ENCODE assay signal across 12 mouse cellular contexts in the genomic region with DNA sequence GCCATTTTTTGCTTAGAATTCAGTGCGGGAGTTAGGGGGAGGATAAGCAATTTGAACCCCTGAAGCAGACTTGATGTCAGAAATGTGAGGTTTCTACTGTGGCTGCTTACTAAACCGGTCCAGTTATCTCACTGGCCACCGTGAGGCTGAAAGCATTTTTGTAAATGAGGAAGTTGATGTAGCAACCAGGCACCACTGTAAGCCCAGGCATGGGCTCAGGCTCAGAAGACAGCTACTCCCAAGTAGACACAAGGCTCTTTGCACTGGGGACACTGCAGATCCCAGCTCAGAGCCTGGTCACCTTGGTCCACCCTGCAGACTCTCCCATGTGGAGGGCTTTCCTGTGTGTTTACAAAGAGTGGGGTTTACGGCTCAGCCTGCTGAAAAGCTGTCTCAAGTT.
DNase-seq lines count a peak whose midpoint lies in the region; ATAC-seq and TF ChIP-seq lines count a peak whose summit lies in the region.
"Had no signal": no experiment of that assay in that cellular context is flagged by ENCODE, and none has a peak within 500 bp of the region (broad histone marks: within the 10 kb centered on the region; RNA-seq: fewer than 3 reads in every experiment).

No protein-coding gene starts in this region.

- no peak for TF ChIP-seq EP300 in lung, postnatal 0 days (IDR thresholded peaks at IDR 0.05)

- H3K27ac ChIP-seq in lung, postnatal 0 days (ENCODE audit: low read length): peak overlapping the region; percentile 22; the same call in 1 of the 2 replicates
- H3K27ac ChIP-seq in stomach, embryonic 16.5 days (ENCODE audit: low read length): peak overlapping the region; percentile 46
- no peak overlapping the region for H3K27ac ChIP-seq in forebrain, embryonic 11.5 days (ENCODE audit: low read depth, low read length)
- H3K27ac ChIP-seq: hindbrain, embryonic 14.5 days; liver, embryonic 14.5 days had no signal

- no peaks in the 10 kb centered on the region for H3K9me3 ChIP-seq in lung, postnatal 0 days (ENCODE audit: low read length)
- no peaks in the 10 kb centered on the region for H3K9me3 ChIP-seq in stomach, embryonic 16.5 days (replicated peaks; ENCODE audit: control insufficient read depth, low read length)
- no peaks in the 10 kb centered on the region for H3K9me3 ChIP-seq in forebrain, embryonic 11.5 days (ENCODE audit: control insufficient read depth, low read length)

- peak; percentile 25; the same call in 1 of the 2 replicates for ATAC-seq in lung, postnatal 0 days
- no peak for ATAC-seq in stomach, embryonic 16.5 days (ENCODE audit: insufficient read depth, low FRiP score)
- no peak for ATAC-seq in forebrain, embryonic 11.5 days (replicated peaks; ENCODE audit: low FRiP score)

- no peaks in the 10 kb centered on the region for H3K4me1 ChIP-seq in lung, postnatal 0 days (ENCODE audit: insufficient read depth, low read depth, low read length)
- H3K4me1 ChIP-seq in lung, adult 2 months (ENCODE audit: control insufficient read depth, insufficient read depth, low read length): peaks cover 2% of the 10 kb centered on the region; the same call in 1 of the 2 replicates
- 0 out of 2 replicates have a peak, but pooled peaks cover 5% of the 10 kb centered on the region for H3K4me1 ChIP-seq in stomach, embryonic 16.5 days (ENCODE audit: control insufficient read depth, insufficient read depth, low read length)
- no peaks in the 10 kb centered on the region for H3K4me1 ChIP-seq in forebrain, embryonic 11.5 days (replicated peaks; ENCODE audit: control insufficient read depth, insufficient read depth, low read length)

- no peak for TF ChIP-seq CTCF in lung, postnatal 0 days (IDR thresholded peaks at IDR 0.05)
- TF ChIP-seq CTCF in lung, adult 2 months (IDR thresholded peaks at IDR 0.05; ENCODE audit: insufficient read depth, low read length): no peak

- H3K9ac ChIP-seq in lung, postnatal 0 days (replicated peaks; ENCODE audit: low read depth): no peak overlapping the region
- H3K9ac ChIP-seq in stomach, embryonic 16.5 days (ENCODE audit: low read length): 0 out of 2 replicates have a peak overlapping the region, but pooled peaks have one; percentile 1
- H3K9ac ChIP-seq in forebrain, embryonic 11.5 days (ENCODE audit: low read length): no peak overlapping the region
- H3K9ac ChIP-seq: hindbrain, embryonic 14.5 days; liver, embryonic 14.5 days had no signal

- no peaks in the 10 kb centered on the region for H3K36me3 ChIP-seq in lung, postnatal 0 days (ENCODE audit: insufficient read depth, low read length)
- no peaks in the 10 kb centered on the region for H3K36me3 ChIP-seq in stomach, embryonic 16.5 days (ENCODE audit: control insufficient read depth, insufficient read depth, low read length)
- H3K36me3 ChIP-seq in forebrain, embryonic 11.5 days (ENCODE audit: control insufficient read depth, insufficient read depth, low read length): no peaks in the 10 kb centered on the region

- peak; percentile 61 for DNase-seq in lung, postnatal 0 days (ENCODE audit: low spot score)
- no peak for DNase-seq in lung, adult 2 months
- DNase-seq in brain, adult 2 months (ENCODE audit: low read depth, low spot score): peak; percentile 21
- peak; percentile 62 for DNase-seq in lung, postnatal 36 days
- DNase-seq in c-Kit-positive CD71-positive TER-119-positive erythroid progenitor cells, embryonic 14.5 days (ENCODE audit: low spot score): no peak
- no peak for DNase-seq in forebrain, embryonic 11.5 days (ENCODE audit: low spot score)
- DNase-seq: cerebellum, adult 18-20 months; kidney, adult 9 months had no signal

- 37% methylated on average over 4 of the region's 4 CpGs for WGBS in lung, postnatal 0 days
- 46% methylated on average over 4 of the region's 4 CpGs for WGBS in lung, adult 2 months
- 42% methylated on average over 4 of the region's 4 CpGs for WGBS in stomach, embryonic 16.5 days
- 85% methylated on average over 4 of the region's 4 CpGs for WGBS in forebrain, embryonic 11.5 days

- H3K4me3 ChIP-seq in lung, postnatal 0 days (ENCODE audit: low read depth, low read length): no peak overlapping the region
- H3K4me3 ChIP-seq in lung, adult 2 months (replicated peaks; ENCODE audit: extremely low read depth, low read depth, low read length): no peak overlapping the region
- H3K4me3 ChIP-seq in stomach, embryonic 16.5 days (replicated peaks; ENCODE audit: low read length): no peak overlapping the region
- H3K4me3 ChIP-seq in forebrain, embryonic 11.5 days (ENCODE audit: low read depth, low read length): no peak overlapping the region

- TF ChIP-seq POLR2A in lung, adult 2 months (IDR thresholded peaks at IDR 0.05; ENCODE audit: borderline replicate concordance, extremely low read depth, low read depth, low read length): no peak

- no peak overlapping the region for H3K4me2 ChIP-seq in lung, postnatal 0 days (replicated peaks; ENCODE audit: low read depth, low read length)
- no peak overlapping the region for H3K4me2 ChIP-seq in stomach, embryonic 16.5 days (ENCODE audit: low read depth, low read length)
- no peak overlapping the region for H3K4me2 ChIP-seq in forebrain, embryonic 11.5 days (ENCODE audit: low read depth, low read length, severe bottlenecking)
- H3K4me2 ChIP-seq: heart, embryonic 11.5 days; hindbrain, embryonic 14.5 days had no signal

- H3K27me3 ChIP-seq in lung, postnatal 0 days (replicated peaks; ENCODE audit: insufficient read depth, low read length): no peaks in the 10 kb centered on the region
- H3K27me3 ChIP-seq in stomach, embryonic 16.5 days (ENCODE audit: control insufficient read depth, insufficient read depth, low read length): no peaks in the 10 kb centered on the region
- H3K27me3 ChIP-seq in forebrain, embryonic 11.5 days (ENCODE audit: control insufficient read depth, insufficient read depth, low read length): no peaks in the 10 kb centered on the region

Comparison
In these comparisons a context has a peak if more than half of its experiments do, and no peak if none do; other contexts are left out.
1. DNase-seq: peak in lung, postnatal 0 days (single experiment), brain, adult 2 months (single experiment) and lung, postnatal 36 days (single experiment); none in lung, adult 2 months (single experiment), c-Kit-positive CD71-positive TER-119-positive erythroid progenitor cells, embryonic 14.5 days (single experiment) and forebrain, embryonic 11.5 days (single experiment).